Mouse (Mus musculus) inflammation-experienced regulatory T-cells (primary cell): ENCODE measurements around the gene Bnc1. TPM values are rescaled to one million over a fixed set of nuclear protein-coding genes. Genes with fewer than 3 reads are reported as not detected.

ENCODE experiments used
- polyA plus RNA-seq, 2 experiments: library from polyadenylated mRNA; unstranded; fragments of 100-300 nt; shearing (Covaris generic); gene quantifications; one replicate each; pipeline ENCODE4 v1.2.1; 2017

Gene Bnc1
- under 1 TPM in 1 of 2 experiments, not detected in 1; 0.20 TPM for polyA plus RNA-seq

DNA sequence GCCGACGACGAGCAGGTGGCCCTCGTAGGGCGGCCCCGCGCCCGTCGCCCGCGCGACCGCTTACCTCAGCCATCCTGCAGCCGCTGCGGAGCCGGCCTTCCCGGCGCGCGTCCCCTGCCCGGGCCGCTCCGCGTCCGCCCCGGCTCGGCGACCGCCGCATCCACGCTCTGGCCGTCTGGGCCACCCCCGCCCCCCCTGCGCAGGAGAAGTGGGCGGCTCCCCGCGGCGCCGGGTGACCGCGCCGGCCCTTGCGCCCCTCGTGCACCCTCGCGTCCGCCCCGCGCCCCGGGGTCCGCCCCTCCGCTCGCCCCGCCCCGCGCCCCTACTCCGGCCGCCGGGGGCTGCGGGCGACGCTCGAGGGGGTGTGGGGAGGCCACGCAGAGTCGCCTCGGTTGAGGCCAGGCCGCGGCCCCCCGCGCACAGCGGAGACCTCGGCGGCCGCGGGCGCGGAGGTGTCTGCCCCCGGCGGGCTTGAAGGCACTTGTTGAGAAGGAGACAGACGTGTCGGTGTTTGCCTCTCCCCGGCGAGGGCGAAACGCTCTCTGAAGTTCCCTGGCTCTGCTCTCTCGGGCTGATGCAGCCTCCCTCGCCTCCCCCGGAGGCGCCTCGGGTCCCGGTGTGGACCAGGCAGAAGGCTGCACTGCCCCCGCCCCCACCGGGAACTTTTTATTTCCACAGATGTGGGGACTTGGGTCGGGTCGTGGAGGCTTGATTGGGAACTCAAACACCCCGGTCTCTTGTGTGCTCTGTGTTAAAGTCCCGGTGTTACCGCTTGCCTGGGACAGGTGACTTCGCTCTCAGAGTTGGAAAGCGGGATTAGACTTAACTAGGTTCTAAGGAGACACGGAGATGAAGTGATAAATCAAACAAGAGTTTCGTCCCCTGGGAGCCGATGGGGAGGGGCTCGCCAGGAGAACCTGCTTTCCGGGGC, at the start of gene Bnc1:
Gene Bnc1 (minus strand): TSS at position 162 of the 931 bp plus-strand sequence.

DNA sequence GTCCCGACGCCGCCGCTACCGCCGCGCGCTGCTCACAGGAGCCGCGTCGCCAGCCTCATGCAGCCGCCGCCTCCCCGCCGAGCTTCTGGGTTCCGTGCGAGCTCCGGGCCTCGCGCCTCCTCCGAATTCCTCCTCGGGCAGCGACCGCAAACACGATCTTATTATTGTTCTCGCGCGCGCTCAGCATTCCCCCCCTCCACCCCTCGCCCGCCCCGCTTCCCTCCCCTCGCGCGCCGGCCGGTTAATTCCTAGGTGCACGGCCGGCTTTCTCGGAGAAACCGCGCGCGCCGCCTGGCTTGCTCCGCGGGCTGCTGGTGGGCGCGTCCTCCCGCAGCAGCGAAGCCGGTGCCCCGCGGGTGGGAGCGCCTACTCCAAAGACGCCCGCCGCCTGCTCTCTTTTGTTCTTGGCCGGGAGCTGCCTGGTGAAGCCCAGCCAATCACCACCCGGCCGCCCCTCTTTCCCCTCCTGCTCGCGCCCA, 57.8 kb downstream of the Bnc1 start, which contains the start of gene Hdgfl3:
Gene Hdgfl3 (minus strand): TSS at position 207 of the 479 bp plus-strand sequence.

Other genes with a start within 250 kb of the Bnc1 start
- gene Ramac, start 229.4 kb downstream of the Bnc1 start, polyA plus RNA-seq = 100 to 1,000 TPM; 127 to 149 TPM
- 10 to 100 TPM; 59.2 to 71.1 TPM for gene 3110040N11Rik, start 202.8 kb downstream of the Bnc1 start, polyA plus RNA-seq
- gene Btbd1, start 162.9 kb downstream of the Bnc1 start, polyA plus RNA-seq = 10 to 100 TPM; 88.7 to 96.7 TPM
- gene Gm10160, start 136.5 kb downstream of the Bnc1 start, polyA plus RNA-seq = not detected
- 10 to 100 TPM; 14.1 to 19.9 TPM for gene Tm6sf1, start 133.3 kb downstream of the Bnc1 start, polyA plus RNA-seq
- gene Hdgfl3, start 57.8 kb downstream of the Bnc1 start, polyA plus RNA-seq = 10 to 100 TPM; 15.1 to 21.1 TPM
- 10 to 100 TPM; 18.5 to 23.4 TPM for gene Sh3gl3, start 181.5 kb upstream of the Bnc1 start, polyA plus RNA-seq